Mouse (Mus musculus) hindbrain, embryonic 13.5 days (tissue): ENCODE data around the gene Tbl3. TPM values are rescaled to one million over a fixed set of nuclear protein-coding genes. Genes with fewer than 3 reads are reported as not detected.
"Not testable (repeated sequence)": the region's sequence is repeated elsewhere in the genome, so short reads cannot be mapped to it uniquely, and the experiment has no call there.

Experiments
- ATAC-seq: fragments of 200-750 bp; cut with Nextera tagmentation; 2 replicates; pipeline ENCODE4 v1.8.0; 2017; ENCODE audit warnings: moderate TSS enrichment; ENCODE audit not compliant: low FRiP score
- H3K27ac ChIP-seq: fragments of 300-500 bp; sonication (generic); 2 replicates; pipeline ENCODE4 v1.5.1; 2015; ENCODE audit warnings: inconsistent platforms, mild to moderate bottlenecking, moderate library complexity
- H3K27me3 ChIP-seq: fragments of 300-500 bp; sonication (generic); 2 replicates; pipeline ENCODE4 v1.6.1; 2015; ENCODE audit warnings: mild to moderate bottlenecking, inconsistent platforms
- H3K36me3 ChIP-seq: fragments of 300-500 bp; sonication (generic); 2 replicates; pipeline ENCODE4 v1.6.1; 2015; ENCODE audit warnings: mild to moderate bottlenecking, inconsistent platforms
- H3K4me1 ChIP-seq: fragments of 300-500 bp; sonication (generic); replicated peaks from 2 replicates; pipeline ENCODE4 v1.6.1; 2015; ENCODE audit warnings: inconsistent platforms
- H3K4me2 ChIP-seq: fragments of 300-500 bp; sonication (generic); 2 replicates; pipeline ENCODE4 v1.6.1; 2015; ENCODE audit warnings: inconsistent platforms, mild to moderate bottlenecking, moderate library complexity
- H3K4me3 ChIP-seq: fragments of 300-500 bp; sonication (generic); 2 replicates; pipeline ENCODE4 v1.5.1; 2015; ENCODE audit warnings: mild to moderate bottlenecking, inconsistent platforms
- H3K9ac ChIP-seq: fragments of 300-500 bp; sonication (generic); 2 replicates; pipeline ENCODE4 v1.6.1; 2015; ENCODE audit warnings: mild to moderate bottlenecking, inconsistent platforms
- H3K9me3 ChIP-seq: fragments of 300-500 bp; sonication (generic); 2 replicates; pipeline ENCODE4 v1.6.1; 2016; ENCODE audit warnings: inconsistent platforms
- WGBS: fragments of 180-500 bp; shearing (Covaris S2); methylation state at CpG from one replicate; pipeline ENCODE4 v1.1.7; 2015; 5-methylcytosine and 5-hydroxymethylcytosine counted together
- polyA plus RNA-seq: library from polyadenylated mRNA; unstranded; fragments of >200 nt; fragmentation: Nextera tagmentation; extraction: Ambion mirVana; gene quantifications from 2 replicates; pipeline ENCODE4 v1.2.1, GENCODE M21; 2015

Tbl3 gene
- polyA plus RNA-seq, 1 experiment from 2014 or later = 69.0 TPM

GRCm38 (mm10) chr17:24687146-24687595 is 20.3 kb downstream of the Tbl3 start:
- peak overlapping the region; percentile 32 for H3K4me3 ChIP-seq
- H3K27me3 ChIP-seq = peaks cover 37% of the 10 kb centered on the region
- ATAC-seq = no peak
- H3K9ac ChIP-seq = peak overlapping the region; percentile 65
- peaks cover 18% of the 10 kb centered on the region for H3K36me3 ChIP-seq
- 2% methylated on average over 25 of the region's 25 CpGs for WGBS
- H3K9me3 ChIP-seq = no peaks in the 10 kb centered on the region
- peak overlapping the region; percentile 72 for H3K4me2 ChIP-seq
- H3K27ac ChIP-seq = no peak overlapping the region
- H3K4me1 ChIP-seq = peaks cover 36% of the 10 kb centered on the region

GRCm38 (mm10) chr17:24686514-24686913 is 20.9 kb downstream of the Tbl3 start:
- WGBS = 30% methylated on average over 16 of the region's 16 CpGs
- H3K9me3 ChIP-seq = no peaks in the 10 kb centered on the region
- H3K27ac ChIP-seq = no peak overlapping the region
- H3K4me2 ChIP-seq = peak overlapping the region; percentile 1
- no peak overlapping the region for H3K4me3 ChIP-seq
- peaks cover 36% of the 10 kb centered on the region for H3K27me3 ChIP-seq
- no peak for ATAC-seq
- H3K4me1 ChIP-seq = peaks cover 36% of the 10 kb centered on the region
- H3K36me3 ChIP-seq = peaks cover 21% of the 10 kb centered on the region
- no peak overlapping the region for H3K9ac ChIP-seq

GRCm38 (mm10) chr17:24677500-24678080 is 29.9 kb downstream of the Tbl3 start:
- WGBS = 95% methylated on average over 24 of the region's 24 CpGs
- no peak overlapping the region for H3K4me3 ChIP-seq

GRCm38 (mm10) chr17:24676877-24677276 is 30.6 kb downstream of the Tbl3 start:
- Histone ChIP-seq H3K27ac (no peak overlapping the region), H3K4me1 (peaks cover 17% of the 10 kb centered on the region)
- 97% methylated on average over 5 of the region's 5 CpGs for WGBS

More at GRCm38 (mm10) chr17:24677500-24678080, 29.9 kb downstream of the Tbl3 start:
- Histone ChIP-seq H3K27ac (no peak overlapping the region), H3K4me2 (no peak overlapping the region), H3K36me3 (peaks cover 62% of the 10 kb centered on the region), H3K27me3 (no peaks in the 10 kb centered on the region), H3K9ac (no peak overlapping the region), H3K9me3 (no peaks in the 10 kb centered on the region), H3K4me1 (peaks cover 10% of the 10 kb centered on the region)
- no peak for ATAC-seq

GRCm38 (mm10) chr17:24676187-24676586 is 31.3 kb downstream of the Tbl3 start:
- no peaks in the 10 kb centered on the region for H3K27me3 ChIP-seq
- peak overlapping the region; percentile 19; the same call in 1 of the 2 replicates for H3K9ac ChIP-seq
- H3K4me1 ChIP-seq = peaks cover 24% of the 10 kb centered on the region
- peaks cover 48% of the 10 kb centered on the region for H3K36me3 ChIP-seq
- no peak for ATAC-seq
- no peaks in the 10 kb centered on the region for H3K9me3 ChIP-seq
- no peak overlapping the region for H3K4me2 ChIP-seq
- 56% methylated on average over 2 of the region's 2 CpGs for WGBS
- no peak overlapping the region for H3K27ac ChIP-seq
- H3K4me3 ChIP-seq = no peak overlapping the region

More at GRCm38 (mm10) chr17:24676877-24677276, 30.6 kb downstream of the Tbl3 start:
- no peak overlapping the region for H3K9ac ChIP-seq
- no peak overlapping the region for H3K4me2 ChIP-seq
- no peaks in the 10 kb centered on the region for H3K9me3 ChIP-seq
- no peaks in the 10 kb centered on the region for H3K27me3 ChIP-seq
- no peak overlapping the region for H3K4me3 ChIP-seq
- H3K36me3 ChIP-seq = peaks cover 55% of the 10 kb centered on the region
- no peak for ATAC-seq

GRCm38 (mm10) chr17:24674277-24674676 is 33.2 kb downstream of the Tbl3 start:
- no peaks in the 10 kb centered on the region for H3K9me3 ChIP-seq
- 0 out of 2 replicates have a peak overlapping the region, but pooled peaks have one; percentile 0 for H3K9ac ChIP-seq
- H3K4me2 ChIP-seq = no peak overlapping the region
- no peak for ATAC-seq
- H3K4me1 ChIP-seq = peaks cover 35% of the 10 kb centered on the region
- WGBS = 90% methylated on average over 7 of the region's 7 CpGs
- H3K27me3 ChIP-seq = no peaks in the 10 kb centered on the region
- no peak overlapping the region for H3K27ac ChIP-seq
- no peak overlapping the region for H3K4me3 ChIP-seq
- H3K36me3 ChIP-seq = peaks cover 29% of the 10 kb centered on the region

- ATAC-seq = no peak
- no peak overlapping the region for H3K4me3 ChIP-seq
- peak overlapping the region; percentile 99 for H3K9ac ChIP-seq
- H3K36me3 ChIP-seq = peaks cover 8% of the 10 kb centered on the region
- WGBS = 43% methylated on average over 5 of the region's 5 CpGs
- H3K27ac ChIP-seq = no peak overlapping the region
- H3K27me3 ChIP-seq = no peaks in the 10 kb centered on the region
- H3K4me2 ChIP-seq = peak overlapping the region; percentile 87
- H3K4me1 ChIP-seq = peaks cover 42% of the 10 kb centered on the region
- no peaks in the 10 kb centered on the region for H3K9me3 ChIP-seq
These were observed 35.3 kb downstream of the Tbl3 start for GRCm38 (mm10) chr17:24672141-24672540.

GRCm38 (mm10) chr17:24671346-24671745 is 36.1 kb downstream of the Tbl3 start:
- Histone ChIP-seq H3K4me3 (0 out of 2 replicates have a peak overlapping the region, but pooled peaks have one; percentile 98), H3K9ac (peak overlapping the region; percentile 99), H3K27me3 (no peaks in the 10 kb centered on the region), H3K36me3 (no peaks in the 10 kb centered on the region), H3K4me1 (peaks cover 42% of the 10 kb centered on the region), H3K9me3 (no peaks in the 10 kb centered on the region), H3K27ac (no peak overlapping the region), H3K4me2 (peak overlapping the region; percentile 87)
- 80% methylated on average over 5 of the region's 5 CpGs for WGBS
- ATAC-seq = no peak

- ATAC-seq = no peak
- peak overlapping the region; percentile 92 for H3K27ac ChIP-seq
These were observed 37.1 kb downstream of the Tbl3 start for GRCm38 (mm10) chr17:24670246-24670844.

GRCm38 (mm10) chr17:24669545-24670245 is 37.8 kb downstream of the Tbl3 start, which contains the start of gene Zfp598:
TSS of gene Zfp598 (plus strand) at chr17:24669687.
- Histone ChIP-seq H3K4me1 (peaks cover 37% of the 10 kb centered on the region), H3K9me3 (no peaks in the 10 kb centered on the region), H3K4me3 (peak within 1 kb of the TSS; percentile 98), H3K4me2 (peak within 1 kb of the TSS; percentile 87), H3K27ac (peak within 1 kb of the TSS; percentile 92), H3K9ac (peak within 1 kb of the TSS; percentile 99), H3K27me3 (no peaks in the 10 kb centered on the region), H3K36me3 (no peaks in the 10 kb centered on the region)
- ATAC-seq = peak; percentile 98
- under 1% methylated on average over 65 of the region's 80 CpGs for WGBS

More at GRCm38 (mm10) chr17:24670246-24670844, 37.1 kb downstream of the Tbl3 start:
- peak overlapping the region; percentile 98 for H3K4me3 ChIP-seq
- peaks cover 37% of the 10 kb centered on the region for H3K4me1 ChIP-seq
- peak overlapping the region; percentile 87 for H3K4me2 ChIP-seq
- 17% methylated on average over 8 of the region's 8 CpGs for WGBS
- peak overlapping the region; percentile 99 for H3K9ac ChIP-seq
- H3K9me3 ChIP-seq = no peaks in the 10 kb centered on the region
- H3K27me3 ChIP-seq = no peaks in the 10 kb centered on the region
- H3K36me3 ChIP-seq = no peaks in the 10 kb centered on the region

- WGBS = 8% methylated on average over 15 of the region's 15 CpGs
- peak overlapping the region; percentile 92 for H3K27ac ChIP-seq
- H3K36me3 ChIP-seq, H3K27me3 ChIP-seq, H3K9me3 ChIP-seq: not testable (repeated sequence)
- peak overlapping the region; percentile 87 for H3K4me2 ChIP-seq
- peak overlapping the region; percentile 98 for H3K4me3 ChIP-seq
- ATAC-seq = peak; percentile 52
- H3K9ac ChIP-seq = peak overlapping the region; percentile 99
- H3K4me1 ChIP-seq = peaks cover 37% of the 10 kb centered on the region
These were observed 38.3 kb downstream of the Tbl3 start for GRCm38 (mm10) chr17:24669214-24669544.

GRCm38 (mm10) chr17:24667416-24667815 is 40.0 kb downstream of the Tbl3 start:
- Histone ChIP-seq H3K4me1 (peaks cover 31% of the 10 kb centered on the region), H3K27ac (no peak overlapping the region), H3K9me3 (no peaks in the 10 kb centered on the region), H3K9ac (no peak overlapping the region), H3K36me3 (no peaks in the 10 kb centered on the region), H3K4me3 (no peak overlapping the region), H3K27me3 (peaks cover 10% of the 10 kb centered on the region), H3K4me2 (no peak overlapping the region)
- 27% methylated on average over 6 of the region's 6 CpGs for WGBS
- no peak for ATAC-seq
